Mouse (Mus musculus) T-helper 17 cell (primary cell): ENCODE measurements at regions not wholly inside any gene's neighbourhood (a gene's known extent, or its start where the extent isn't known, plus 50 kb on each side); places are given as distances from the start of the nearest gene placed in this dataset.

Experiments
- in situ Hi-C, 2 experiments: fragments of 300-600 bp; cut with MboI, MseI; formaldehyde crosslinking; loops; 1 replicate in 1 of 2; 2 replicates in 1 of 2; pipeline ENCODE4 v1.15.1; 2025; ENCODE audit warnings: high pct_unique_total_duplicates in 2 of 2

GRCm38 (mm10) chr2:128334143-128334470 is 208.3 kb downstream of the Bcl2l11 start:
- in situ Hi-C loops, result no loop called here

DNA sequence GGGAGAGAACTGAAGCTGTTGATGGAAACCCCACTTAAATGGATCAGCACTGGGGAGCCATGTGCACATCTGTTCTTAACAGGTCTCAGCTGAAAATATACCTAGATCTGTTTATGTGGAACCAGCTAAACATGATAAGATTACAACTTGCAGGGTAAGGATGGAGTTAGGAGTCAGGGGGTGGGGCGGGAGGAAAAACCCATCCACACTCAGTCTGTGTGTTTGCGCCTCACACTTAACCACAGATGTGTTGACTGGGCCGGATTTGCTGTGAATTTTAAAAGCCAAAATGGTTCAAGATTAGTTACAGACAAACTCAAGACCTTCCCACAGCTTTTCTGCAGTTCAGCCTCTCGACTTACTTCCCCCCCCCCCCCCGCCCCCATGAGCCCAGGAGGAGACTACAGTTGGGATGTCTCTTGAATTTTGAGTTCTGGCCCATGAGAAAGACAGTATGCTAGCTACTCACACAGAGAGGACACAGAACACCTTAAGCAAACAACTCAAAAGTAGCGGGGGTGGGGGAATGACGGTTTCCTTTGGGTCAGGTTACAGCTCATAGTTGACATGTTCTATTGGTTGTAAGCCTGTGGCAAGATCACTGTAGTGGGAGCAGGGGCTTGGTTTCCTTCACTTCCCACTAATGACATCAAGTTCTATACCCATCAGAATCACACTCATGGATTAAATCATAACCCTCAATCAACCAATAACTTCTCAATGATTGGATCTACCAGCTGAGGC is 209.1 kb downstream of the Bcl2l11 start:
- in situ Hi-C loops, result no loop called here

DNA sequence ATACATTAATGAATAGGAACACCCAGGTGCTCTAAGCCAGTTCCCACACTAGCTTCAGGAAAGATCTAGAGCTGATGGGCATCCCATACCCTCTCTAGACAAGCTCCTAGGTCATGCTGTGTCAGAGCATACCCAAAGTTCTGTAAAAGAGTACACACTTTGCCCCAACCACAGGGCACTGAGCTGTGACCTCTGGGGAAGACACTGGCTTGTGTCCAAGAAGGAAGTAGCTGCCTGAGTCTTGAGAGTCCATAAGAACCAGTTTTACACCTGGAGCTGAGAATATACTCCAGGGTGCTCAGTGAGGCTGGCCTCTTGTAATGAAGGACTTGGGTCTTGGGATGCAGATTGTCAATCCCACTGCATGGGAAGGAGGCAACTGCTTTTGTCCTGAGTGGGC is 211.4 kb downstream of the Bcl2l11 start:
- in situ Hi-C loops, result no loop called here

- in situ Hi-C loops, result no loop called here
Observed at GRCm38 (mm10) chr2:128337791-128338190, 212.0 kb downstream of the Bcl2l11 start.

- in situ Hi-C loops, result no loop called here
Observed at GRCm38 (mm10) chr2:128338474-128338873, 212.6 kb downstream of the Bcl2l11 start.

DNA sequence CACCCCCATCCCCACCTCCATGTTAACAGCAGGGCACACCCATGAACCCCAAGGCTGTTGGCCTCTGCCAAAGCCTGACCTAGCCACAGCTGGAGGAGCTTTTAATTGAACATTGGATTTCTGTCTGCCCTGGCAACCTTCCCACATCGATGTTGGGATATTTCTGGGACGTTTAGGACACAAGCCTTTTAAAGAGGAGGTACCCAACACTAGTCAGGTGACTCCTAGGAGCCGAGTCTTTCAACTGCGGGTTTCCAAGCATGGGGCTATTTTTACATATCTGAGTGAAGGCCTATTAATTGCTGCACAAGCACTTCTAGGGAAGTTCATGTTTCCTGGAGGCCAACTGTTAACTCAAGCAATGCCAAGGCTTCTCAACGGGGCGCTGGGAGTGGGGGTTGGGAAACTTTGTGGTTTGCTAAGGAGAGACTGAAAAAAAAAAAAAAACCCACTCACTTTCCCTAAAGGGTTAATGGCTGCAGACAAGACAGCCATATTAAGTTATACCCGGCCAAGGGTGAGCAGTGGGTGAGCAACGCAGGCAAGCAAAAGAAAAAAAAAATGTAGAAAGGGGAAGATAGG is 213.3 kb downstream of the Bcl2l11 start:
- in situ Hi-C loops, result no loop called here

DNA sequence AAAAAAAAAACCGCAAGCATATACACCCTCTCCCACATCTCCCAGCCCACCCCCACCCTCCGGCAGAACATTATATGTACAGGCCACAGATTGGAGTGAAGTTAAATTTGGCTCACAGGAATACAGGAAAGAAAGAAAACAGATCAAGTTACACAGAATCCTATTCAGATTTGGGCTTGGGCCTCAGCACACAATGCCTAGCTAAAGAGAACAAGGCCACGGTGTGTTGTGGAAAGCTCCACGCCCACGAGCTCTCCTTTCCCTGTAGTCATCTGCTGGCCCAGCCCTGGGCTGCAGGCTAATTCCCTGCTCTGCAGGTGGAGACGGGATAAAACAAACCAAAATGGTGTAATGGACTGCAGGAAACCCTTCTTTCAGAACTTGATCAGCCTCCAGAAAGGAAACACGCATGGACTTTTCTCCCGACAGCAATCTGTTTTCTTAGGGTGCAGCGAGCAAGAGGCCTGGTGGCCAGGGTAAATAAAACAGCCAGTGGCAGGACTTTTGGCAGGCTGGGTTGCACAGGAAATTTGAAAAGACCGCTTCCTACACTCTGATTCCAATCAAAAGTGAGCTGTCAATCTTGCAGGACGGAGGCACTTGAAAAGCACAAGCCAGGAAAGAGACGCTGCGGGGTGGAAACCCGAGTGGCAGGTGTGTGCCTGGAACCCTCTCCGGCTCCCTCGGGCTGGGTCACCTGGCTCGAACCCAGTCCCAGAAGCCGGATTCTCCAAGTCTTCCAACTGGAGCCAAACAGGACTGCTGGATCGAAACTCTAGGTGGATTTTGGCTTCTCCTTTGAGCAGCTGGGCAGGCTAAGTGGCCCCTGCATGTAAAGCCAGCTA is 214.0 kb downstream of the Bcl2l11 start:
- in situ Hi-C loops, result loop anchor here in 1 of 2 experiments (10.0 kb wide), 1 partner anchor 1405 kb away; no protein-coding TSS in a partner anchor

DNA sequence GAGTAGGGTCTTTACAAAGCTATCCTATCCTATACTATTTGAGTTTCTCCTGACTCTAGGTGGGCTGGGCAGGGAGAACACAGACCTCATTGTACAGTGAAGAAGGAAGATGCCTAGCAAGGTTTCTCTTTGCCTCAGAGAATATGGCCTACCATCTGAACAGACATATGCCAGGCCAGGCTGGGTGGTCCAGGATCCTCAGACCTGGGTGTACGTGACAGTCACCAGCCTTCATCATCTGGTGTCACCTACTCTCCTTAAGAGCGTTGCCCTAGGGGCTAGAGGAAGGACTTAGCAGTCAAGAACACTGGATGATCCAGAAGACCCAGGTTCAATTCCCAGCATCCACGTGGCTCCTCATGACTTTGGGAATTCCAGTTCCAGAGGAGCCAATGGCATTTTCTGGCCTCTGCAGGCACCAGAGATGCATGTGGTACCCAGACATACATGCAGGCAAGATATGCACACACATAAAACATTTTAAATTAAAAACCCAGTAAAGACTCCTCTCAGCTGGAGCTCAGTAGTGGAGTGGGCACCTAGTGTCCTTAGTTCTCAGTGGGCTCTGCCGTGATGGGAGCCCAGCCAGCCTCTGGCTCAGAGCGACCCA is 214.9 kb downstream of the Bcl2l11 start:
- in situ Hi-C loops, result loop anchor here in 1 of 2 experiments (10.0 kb wide), 1 partner anchor 1404 kb away; no protein-coding TSS in a partner anchor

DNA sequence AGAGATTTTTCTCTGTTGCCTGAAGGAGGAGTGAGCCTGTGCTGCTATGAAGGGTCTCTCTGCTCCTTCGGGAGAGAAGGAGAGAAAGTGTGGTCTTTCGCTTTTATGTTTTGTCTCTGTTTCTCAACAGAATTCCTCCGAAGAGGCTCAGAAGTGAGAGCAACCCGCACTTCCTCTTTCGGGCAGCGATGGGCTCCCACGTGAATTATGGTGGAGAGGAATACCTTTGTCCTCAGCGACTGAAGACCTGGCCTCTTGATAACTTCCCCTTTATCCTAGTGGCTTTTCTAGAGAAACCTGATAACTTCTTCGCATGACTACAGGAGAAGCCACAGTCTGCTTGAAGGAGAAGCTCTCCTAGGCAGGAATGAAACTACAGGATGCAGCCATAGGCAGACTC is 216.4 kb downstream of the Bcl2l11 start:
- in situ Hi-C loops, result loop anchor here in 1 of 2 experiments (10.0 kb wide), 1 partner anchor 1403 kb away; no protein-coding TSS in a partner anchor

DNA sequence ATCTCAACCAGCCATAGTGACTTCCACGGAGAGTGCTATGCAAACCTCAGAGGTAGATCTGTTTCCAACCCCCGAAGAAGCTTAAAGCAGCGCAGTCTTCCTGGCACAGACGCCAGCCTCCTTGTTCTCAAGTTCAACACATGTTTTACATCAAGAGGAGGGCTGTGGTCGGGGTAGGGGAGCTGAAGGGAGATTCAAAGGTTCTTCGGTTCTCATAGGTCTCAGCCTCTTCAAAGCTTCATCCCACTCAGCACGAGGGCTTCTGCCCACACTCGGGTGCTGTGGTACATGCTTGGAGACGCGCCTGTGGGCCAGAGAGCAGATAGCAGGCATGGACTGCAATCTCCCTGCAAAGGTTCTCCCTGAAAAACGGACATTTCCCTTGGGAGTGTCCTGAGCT is 219.7 kb downstream of the Bcl2l11 start:
- in situ Hi-C loops, result loop anchor here in 1 of 2 experiments (10.0 kb wide), 1 partner anchor 1399 kb away; no protein-coding TSS in a partner anchor

DNA sequence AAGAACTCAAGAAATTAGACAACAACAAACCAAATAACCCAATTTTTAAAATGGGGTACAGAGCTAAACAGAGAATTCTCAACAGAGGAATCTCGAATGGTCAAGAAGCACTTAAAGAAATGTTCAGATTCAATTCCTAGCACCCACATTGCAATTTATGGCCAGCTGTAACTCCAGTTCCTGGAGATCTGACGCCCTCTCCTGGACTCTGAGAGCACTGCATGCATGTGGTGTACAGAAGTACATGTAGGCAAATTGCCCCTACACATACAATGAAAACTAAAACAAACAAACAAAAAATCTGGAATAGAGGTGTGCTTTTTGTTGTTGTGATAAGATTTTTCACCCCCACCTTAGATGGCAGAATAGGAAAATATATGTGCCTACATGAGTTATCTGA is 222.7 kb downstream of the Bcl2l11 start:
- in situ Hi-C loops, result loop anchor here in 1 of 2 experiments (10.0 kb wide), 1 partner anchor 1396 kb away; no protein-coding TSS in a partner anchor

GRCm38 (mm10) chr2:128351405-128351804 is 225.6 kb downstream of the Bcl2l11 start:
- in situ Hi-C loops, result no loop called here

- in situ Hi-C loops, result no loop called here
Observed at GRCm38 (mm10) chr2:128352533-128352932, 226.7 kb downstream of the Bcl2l11 start.

GRCm38 (mm10) chr2:128353457-128353856 is 227.6 kb downstream of the Bcl2l11 start:
- in situ Hi-C loops, result no loop called here

- in situ Hi-C loops, result no loop called here
Observed at GRCm38 (mm10) chr2:128356326-128356725, 230.5 kb downstream of the Bcl2l11 start.

DNA sequence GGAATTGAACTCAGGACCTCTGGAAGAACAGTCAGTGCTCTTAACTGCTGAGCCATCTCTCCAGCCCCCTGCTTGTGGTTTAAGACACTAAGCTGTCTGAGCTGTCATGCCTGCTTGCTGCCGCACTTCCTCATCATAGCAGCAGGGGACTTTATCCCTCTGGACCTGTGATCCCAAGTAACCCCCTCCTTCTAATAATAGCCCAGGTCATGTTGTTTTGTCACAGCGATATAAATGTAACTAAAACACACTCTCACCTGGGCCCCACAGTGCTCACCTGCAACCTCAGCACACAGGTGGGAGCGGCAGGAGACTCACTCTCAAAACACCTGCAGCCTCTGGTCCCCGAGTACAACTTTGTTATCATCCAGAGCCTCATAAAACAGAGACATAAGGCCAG is 231.9 kb upstream of the Spdye4c start:
- in situ Hi-C loops, result no loop called here

GRCm38 (mm10) chr2:128360517-128360916 is 230.5 kb upstream of the Spdye4c start:
- in situ Hi-C loops, result loop anchor here in 1 of 2 experiments (5.0 kb wide), 1 partner anchor 38 kb away; no protein-coding TSS in a partner anchor

DNA sequence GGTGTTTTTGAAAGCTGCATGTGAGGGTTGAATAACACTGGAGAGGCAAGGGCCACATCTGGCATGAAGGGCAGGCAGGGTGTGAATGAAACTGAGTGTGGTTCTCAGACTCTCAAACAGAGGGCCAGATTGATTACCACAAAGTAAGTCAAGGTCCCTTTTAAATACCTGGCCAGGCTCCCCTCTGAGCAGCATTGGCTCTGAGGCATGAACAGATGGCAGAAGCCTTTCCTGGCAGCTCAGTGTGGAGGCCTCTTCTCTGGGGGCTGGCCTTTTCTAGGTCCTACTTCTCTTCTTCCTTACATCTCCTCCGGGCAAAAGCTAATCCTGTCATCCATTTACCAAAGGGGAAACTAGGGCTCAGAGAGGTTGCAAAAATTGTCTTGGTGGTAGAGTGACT is 229.6 kb upstream of the Spdye4c start:
- in situ Hi-C loops, result loop anchor here in 1 of 2 experiments (5.0 kb wide), 1 partner anchor 39 kb away; no protein-coding TSS in a partner anchor

DNA sequence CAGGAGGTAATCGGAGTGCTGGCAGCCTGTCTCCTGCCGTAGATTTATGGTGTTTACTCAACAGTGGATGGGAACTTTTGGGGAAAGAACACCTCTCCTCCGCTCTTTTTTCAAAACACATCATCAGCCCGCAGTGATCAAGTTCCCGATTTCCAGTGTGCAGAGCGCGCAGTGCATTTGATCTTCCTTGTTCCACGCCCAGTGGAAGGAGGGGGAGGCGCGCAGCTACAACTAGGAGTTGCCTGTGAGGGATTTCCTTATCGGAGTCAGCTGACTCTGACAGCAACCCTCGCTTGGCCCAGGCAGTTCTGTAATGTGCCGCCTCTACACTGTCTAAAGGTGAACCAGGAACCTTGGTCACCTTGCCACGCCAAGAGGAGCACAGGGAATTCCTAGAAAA is 226.8 kb upstream of the Spdye4c start:
- in situ Hi-C loops, result loop anchor here in 1 of 2 experiments (5.0 kb wide), 1 partner anchor 42 kb away; no protein-coding TSS in a partner anchor

- in situ Hi-C loops, result no loop called here
Observed at GRCm38 (mm10) chr2:128365004-128365403, 226.0 kb upstream of the Spdye4c start.

DNA sequence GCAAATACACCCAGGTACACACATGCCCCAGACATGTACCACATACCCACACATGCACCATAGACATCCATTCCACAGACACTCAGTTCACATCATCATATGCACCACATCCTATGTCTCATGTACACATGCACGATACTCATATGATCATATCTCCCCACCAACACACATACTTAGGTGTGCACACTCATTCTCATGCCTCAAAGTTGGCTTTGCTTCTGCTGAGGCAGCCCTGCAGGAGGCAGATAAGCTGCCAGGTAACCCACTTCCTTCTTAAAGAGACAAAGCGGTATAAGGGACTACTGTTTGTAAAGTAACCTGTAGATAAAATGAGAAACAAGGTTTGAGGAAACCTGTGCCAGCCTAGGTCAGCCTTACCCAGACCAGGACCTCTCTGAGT is 225.2 kb upstream of the Spdye4c start:
- in situ Hi-C loops, result no loop called here
